Mouse (Mus musculus) layer of hippocampus, postnatal 14 days (tissue): ENCODE data around the gene Acvr1c. TPM values are rescaled to one million over a fixed set of nuclear protein-coding genes. Genes with fewer than 3 reads are reported as not detected.

Experiments used
- DNase-seq, 2 experiments: peaks; one replicate each; pipeline ENCODE4 v3.0.0; 2021 to 2022; ENCODE audit warnings: low spot score in 2 of 2, mixed read lengths in 1 of 2
- total RNA-seq, 2 experiments: library from RNA; stranded (reverse); gene quantifications; 2 replicates each; pipeline ENCODE4 v1.2.3; 2021

Acvr1c gene
- total RNA-seq, 2 experiments from 2014 or later, result 6.9 to 7.4 TPM

GRCm38 (mm10) chr2:58289759-58290431 is 67.8 kb downstream of the Acvr1c start:
- DNase-seq, result no peak

- no peak for DNase-seq
These were observed 68.4 kb downstream of the Acvr1c start for GRCm38 (mm10) chr2:58289331-58289730.

- DNase-seq, result peak; percentile 12 to 17
These were observed 75.3 kb downstream of the Acvr1c start for GRCm38 (mm10) chr2:58282259-58282910.

- DNase-seq, result peak in 1 of 2 experiments; percentile 21
These were observed 76.6 kb downstream of the Acvr1c start for GRCm38 (mm10) chr2:58281046-58281445.

- DNase-seq, result no peak
These were observed 78.5 kb downstream of the Acvr1c start for GRCm38 (mm10) chr2:58279163-58279562.

- DNase-seq, result no peak
These were observed 81.2 kb downstream of the Acvr1c start for GRCm38 (mm10) chr2:58276454-58276853.

- peak in 1 of 2 experiments; percentile 3 for DNase-seq
These were observed 117.1 kb downstream of the Acvr1c start for GRCm38 (mm10) chr2:58240639-58241038.

GRCm38 (mm10) chr2:58237487-58237886 is 120.2 kb downstream of the Acvr1c start:
- DNase-seq, result peak in 1 of 2 experiments; percentile 6

Other genes starting within 250 kb of the Acvr1c start
- under 1 TPM; 0.07 to 0.31 TPM for gene Cytip, start 162.4 kb downstream of the Acvr1c start, total RNA-seq
- not detected for gene Gm17409, start 112.2 kb upstream of the Acvr1c start, total RNA-seq
- gene Acvr1, start 209.3 kb upstream of the Acvr1c start, total RNA-seq, result 10 to 100 TPM; 49.0 to 49.9 TPM
- gene Upp2, start 209.4 kb upstream of the Acvr1c start, total RNA-seq, result 10 to 100 TPM; 20.4 to 23.0 TPM